Mouse (Mus musculus) common myeloid progenitor, adult 5-6 weeks (primary cell): ENCODE data around the gene Stk24. TPM values are rescaled to one million over a fixed set of nuclear protein-coding genes. Genes with fewer than 3 reads are reported as not detected.
"Not testable (repeated sequence)": the region's sequence is repeated elsewhere in the genome, so short reads cannot be mapped to it uniquely, and the experiment has no call there.

Experiments used
- ATAC-seq: replicated peaks from 2 replicates; pipeline ENCODE4 v1.8.0; 2016; ENCODE audit warnings: low read depth, mild to moderate bottlenecking, moderate TSS enrichment, inconsistent platforms; ENCODE audit not compliant: poor library complexity, severe bottlenecking
- total RNA-seq: library from RNA; stranded (forward); fragments of 200-1000, 187-1606 nt; gene quantifications from 2 replicates; pipeline ENCODE4 v1.2.3, GENCODE M21; 2017

Gene Stk24
- total RNA-seq, result 79.8 and 100 TPM in 2 replicates

- peak; percentile 30 for ATAC-seq
These were observed at the start of gene Stk24 for GRCm38 (mm10) chr14:121379827-121380145. Gene Stk24 (minus strand): TSS chr14:121380011.

- ATAC-seq, result no peak
These were observed 48.3 kb upstream of the Stk24 start for GRCm38 (mm10) chr14:121428148-121428547.

- ATAC-seq, result 0 out of 2 replicates have a peak, but pooled peaks have one; percentile 19
These were observed 46.9 kb upstream of the Stk24 start for GRCm38 (mm10) chr14:121426743-121427142.

- ATAC-seq, result no peak
These were observed 45.4 kb upstream of the Stk24 start for GRCm38 (mm10) chr14:121425004-121425793.

GRCm38 (mm10) chr14:121423341-121423751 lies 43.5 kb upstream of the Stk24 start:
- peak; percentile 43 for ATAC-seq

GRCm38 (mm10) chr14:121422664-121423340 lies 43.0 kb upstream of the Stk24 start:
- peak; percentile 79 for ATAC-seq

- ATAC-seq, result peak; percentile 56
These were observed 42.2 kb upstream of the Stk24 start for GRCm38 (mm10) chr14:121422000-121422399.

GRCm38 (mm10) chr14:121417594-121417993 lies 37.8 kb upstream of the Stk24 start:
- no peak for ATAC-seq

GRCm38 (mm10) chr14:121416626-121417319 lies 37.0 kb upstream of the Stk24 start:
- ATAC-seq, result peak; percentile 62

GRCm38 (mm10) chr14:121414635-121415241 lies 34.9 kb upstream of the Stk24 start:
- ATAC-seq, result no peak

GRCm38 (mm10) chr14:121413726-121414125 lies 33.9 kb upstream of the Stk24 start:
- not testable (repeated sequence) for ATAC-seq

- ATAC-seq, result peak; percentile 57
These were observed 29.1 kb upstream of the Stk24 start for GRCm38 (mm10) chr14:121408944-121409343.

- ATAC-seq, result no peak
These were observed 27.1 kb upstream of the Stk24 start for GRCm38 (mm10) chr14:121406943-121407342.

- ATAC-seq, result 0 out of 2 replicates have a peak, but pooled peaks have one; percentile 20
These were observed 25.7 kb upstream of the Stk24 start for GRCm38 (mm10) chr14:121405546-121405945.

GRCm38 (mm10) chr14:121405120-121405519 lies 25.3 kb upstream of the Stk24 start:
- peak; percentile 43 for ATAC-seq

- no peak for ATAC-seq
These were observed 19.9 kb upstream of the Stk24 start for GRCm38 (mm10) chr14:121399676-121400075.

GRCm38 (mm10) chr14:121397471-121397870 lies 17.7 kb upstream of the Stk24 start:
- no peak for ATAC-seq

- no peak for ATAC-seq
These were observed 15.3 kb upstream of the Stk24 start for GRCm38 (mm10) chr14:121395125-121395524.

GRCm38 (mm10) chr14:121391927-121392326 lies 12.1 kb upstream of the Stk24 start:
- no peak for ATAC-seq

GRCm38 (mm10) chr14:121387760-121388159 lies 7.9 kb upstream of the Stk24 start:
- no peak for ATAC-seq
